Mouse (Mus musculus) adrenal gland, adult 10 weeks (tissue): ENCODE measurements around the gene Dpysl4. TPM values are rescaled to one million over a fixed set of nuclear protein-coding genes. Genes with fewer than 3 reads are reported as not detected.

Experiments used
- polyA plus RNA-seq: library from polyadenylated mRNA; stranded (reverse); fragments of 350-450 nt; fragmentation: Illumina TruSeq; extraction: RNeasy Lipid Tissue Mini Kit (QIAGEN cat#74804); gene quantifications from one replicate; pipeline ENCODE4 v1.2.3, GENCODE M21; 2014; ENCODE audit warnings: low read depth, low replicate concordance

Dpysl4 gene
- not detected for polyA plus RNA-seq

GRCm38 (mm10) chr7:139085629-139086194, at the start of gene Dpysl4:
TSS of gene Dpysl4 (plus strand) at chr7:139086001.

Other genes with a start within 250 kb of the Dpysl4 start
- gene Ppp2r2d, start 239.9 kb upstream of the Dpysl4 start, polyA plus RNA-seq, result 223 TPM
- gene Mapk1ip1, start 239.7 kb upstream of the Dpysl4 start, polyA plus RNA-seq, result 10.0 TPM
- gene Bnip3, start 176.5 kb upstream of the Dpysl4 start, polyA plus RNA-seq, result 628 TPM
- gene Jakmip3, start 145.3 kb upstream of the Dpysl4 start, polyA plus RNA-seq, result 1.9 TPM
- gene Lrrc27, start 127.0 kb downstream of the Dpysl4 start, polyA plus RNA-seq, result 6.5 TPM
- not detected for gene Stk32c, start 127.3 kb downstream of the Dpysl4 start, polyA plus RNA-seq
- gene Pwwp2b, start 162.5 kb downstream of the Dpysl4 start, polyA plus RNA-seq, result 1.9 TPM